Mouse (Mus musculus): ENCODE results near the gene Acnat1.
"Not testable (repeated sequence)": the region's sequence is repeated elsewhere in the genome, so short reads cannot be mapped to it uniquely, and the experiment has no call there.

Acnat1 gene

GRCm38 (mm10) chr4:49451848-49452551 lies 21.7 kb downstream of the Acnat1 start:
- DNase-seq = no peak

DNA sequence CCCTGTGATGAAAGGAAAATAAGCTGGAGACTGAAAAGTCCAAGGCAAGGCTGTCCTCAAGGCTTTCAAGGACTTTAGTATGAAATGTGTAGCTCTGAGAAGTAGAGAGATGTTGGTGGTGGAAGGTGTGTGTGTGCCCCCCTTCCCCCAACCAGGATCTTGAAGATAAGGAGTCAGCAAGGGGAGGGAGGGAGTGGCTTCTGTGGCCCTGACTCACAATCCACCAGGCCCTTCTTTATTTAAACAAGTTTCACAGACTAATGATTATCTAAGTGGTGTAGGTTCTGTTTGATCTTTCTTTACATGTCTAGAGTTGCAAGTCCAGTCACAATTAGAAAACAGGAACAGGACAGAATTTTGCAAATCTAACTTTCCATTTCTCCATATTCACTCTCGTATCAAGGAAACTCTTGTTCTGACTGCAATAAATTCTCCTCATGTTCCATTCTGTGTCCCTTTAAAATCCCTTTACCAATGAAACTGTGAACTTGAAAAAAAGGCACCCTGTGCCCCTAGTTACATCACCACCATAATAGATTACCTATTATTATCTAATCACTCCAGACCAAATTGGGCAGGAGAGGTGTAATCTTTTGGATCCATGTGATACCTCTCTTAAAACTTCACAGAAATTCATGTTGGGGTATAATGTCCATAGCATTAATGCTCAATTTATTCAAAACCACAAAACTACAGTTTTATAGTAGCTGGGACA lies 22.4 kb downstream of the Acnat1 start:
- not testable (repeated sequence) for DNase-seq

- not testable (repeated sequence) for DNase-seq
Measured at GRCm38 (mm10) chr4:49436968-49437367, 36.7 kb downstream of the Acnat1 start.

DNA sequence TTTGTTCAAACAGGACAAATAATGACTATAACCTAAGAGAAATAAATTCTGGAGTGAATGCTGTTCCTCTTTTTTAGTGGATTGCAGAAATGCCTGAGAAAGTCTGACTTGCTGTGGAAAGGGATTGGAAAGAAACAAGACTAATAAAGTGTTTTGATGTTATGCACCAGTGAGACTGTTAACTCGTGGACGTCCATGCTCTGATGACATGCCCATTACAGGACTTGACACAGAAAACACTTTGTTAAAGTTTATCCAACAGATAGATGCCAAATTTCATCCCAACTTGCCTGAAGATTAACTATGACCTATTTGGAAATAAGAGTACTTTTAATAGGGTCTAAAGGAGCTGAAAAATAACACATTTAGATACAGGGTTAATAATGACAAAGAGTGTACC lies 63.6 kb downstream of the Acnat1 start:
- DNase-seq = not testable (repeated sequence)

DNA sequence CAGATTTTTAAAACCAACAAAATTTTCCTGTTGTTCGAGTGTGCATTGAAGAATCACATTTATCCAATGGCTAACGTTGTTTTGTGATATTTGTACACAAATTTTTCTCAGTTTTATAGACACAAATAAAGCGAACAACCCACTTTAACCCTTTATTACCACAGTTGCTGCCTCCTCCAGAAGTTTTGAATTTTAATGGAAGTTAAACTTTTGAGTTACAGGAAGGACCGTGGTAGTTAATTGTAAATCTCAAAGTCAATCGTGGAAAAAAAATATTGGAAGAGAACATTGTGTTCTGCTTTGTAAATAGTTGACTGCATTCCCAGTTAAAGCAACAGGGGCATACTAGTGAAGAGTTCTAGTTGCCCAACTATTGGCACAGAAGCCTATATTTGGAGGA lies 65.8 kb downstream of the Acnat1 start, which contains the start of gene Acnat2:
Gene Acnat2, minus strand, starts transcription at position 195 of the 400 bp plus-strand sequence.
- DNase-seq = not testable (repeated sequence)
